Mouse (Mus musculus): ENCODE results near the gene Mapk9. TPM values are rescaled to one million over a fixed set of nuclear protein-coding genes. Genes with fewer than 3 reads are reported as not detected.

Gene Mapk9
- polyA plus RNA-seq, 1 experiment from 2014 or later: 54.4 TPM

DNA sequence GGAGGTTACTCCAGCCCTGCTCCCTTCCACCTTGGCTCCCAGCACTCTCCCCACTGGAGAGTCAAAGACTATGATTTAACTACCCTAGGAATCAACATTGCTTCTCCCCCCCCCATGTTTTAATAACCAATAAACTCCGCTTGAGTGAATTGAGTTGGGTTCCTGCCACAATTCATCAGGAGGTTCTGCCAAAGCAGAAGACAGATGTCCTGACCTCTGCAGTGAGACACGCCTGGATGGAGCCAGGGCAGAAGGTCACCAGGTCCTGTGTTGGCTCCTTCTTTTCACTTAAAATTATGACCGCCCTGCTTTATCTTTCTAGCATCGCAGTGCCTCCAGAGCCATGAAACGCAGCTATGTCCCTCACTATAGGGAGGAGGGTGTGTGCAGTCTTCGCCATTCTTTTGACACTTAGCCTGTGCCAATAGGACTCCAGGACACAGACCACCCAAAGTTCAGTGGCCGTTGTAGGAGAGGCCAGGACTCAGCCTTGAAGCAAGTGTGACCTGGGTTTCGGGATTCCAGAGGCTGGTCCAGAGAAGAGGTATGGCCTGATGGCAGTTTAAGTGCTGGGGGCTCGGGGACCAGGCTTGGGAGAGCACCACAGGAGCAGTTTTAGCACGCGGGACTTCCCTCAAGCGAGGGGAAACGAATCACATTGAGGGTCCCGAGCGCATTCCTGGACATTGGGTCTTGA, 54.6 kb downstream of the Mapk9 start:
- peaks cover 6% of the 10 kb centered on the region for H3K4me1 ChIP-seq
- 27% methylated on average over 15 of the region's 15 CpGs for WGBS
- ATAC-seq (ENCODE audit: low FRiP score): peak; percentile 46
- H3K4me2 ChIP-seq (replicated peaks): peak overlapping the region; percentile 100
- H3K4me3 ChIP-seq: peak overlapping the region; percentile 74
- H3K36me3 ChIP-seq: no peaks in the 10 kb centered on the region
- H3K27ac ChIP-seq: no peak overlapping the region
- peak overlapping the region; percentile 78; the same call in 1 of the 2 replicates for H3K9ac ChIP-seq
- H3K9me3 ChIP-seq (replicated peaks): peaks cover 8% of the 10 kb centered on the region; the same call in 1 of the 2 replicates
- H3K27me3 ChIP-seq: peaks cover 41% of the 10 kb centered on the region

DNA sequence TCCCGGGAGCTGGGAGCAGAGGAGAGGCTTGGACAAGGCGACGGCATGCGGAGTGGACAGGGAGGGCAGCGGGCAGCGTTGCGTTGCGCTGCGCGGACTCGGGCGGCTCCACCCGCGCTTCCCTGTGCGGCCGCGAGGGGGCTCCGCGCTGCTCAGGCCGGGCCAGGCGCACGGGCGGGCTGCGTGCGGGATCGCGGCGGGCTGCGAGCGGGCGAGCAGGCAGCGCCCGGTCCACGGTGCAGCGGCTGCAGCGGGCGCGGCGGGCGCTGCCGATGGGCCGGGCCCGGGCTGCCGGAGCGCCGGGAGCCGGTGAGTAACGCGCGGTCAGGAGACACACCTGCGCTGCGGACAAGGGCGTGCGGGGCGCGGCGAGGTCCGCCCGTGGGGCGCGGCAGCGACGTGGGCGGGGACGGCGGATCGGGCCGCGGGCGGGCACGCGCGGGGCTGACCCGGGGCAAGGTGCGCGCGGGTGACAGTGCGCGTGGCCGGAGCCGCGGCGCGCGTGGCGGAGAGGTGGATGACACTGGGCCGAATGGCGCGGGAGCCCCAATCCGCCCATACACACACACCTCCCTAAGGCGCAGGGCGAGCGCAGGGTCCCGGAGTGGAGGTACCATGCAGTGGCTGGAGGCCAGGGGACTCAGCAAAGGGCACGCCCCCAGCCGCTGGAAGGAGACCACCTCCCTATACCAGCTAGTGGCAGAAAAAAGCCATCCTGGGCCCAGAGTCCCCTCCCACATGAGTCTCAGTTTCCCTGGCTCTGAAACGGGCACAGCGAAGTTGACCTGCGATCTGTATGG, 55.3 kb downstream of the Mapk9 start, which contains the start of gene Rasgef1c:
Rasgef1c (plus strand) TSS at position 177 of the 800 bp plus-strand sequence.
- peak; percentile 89 for ATAC-seq (ENCODE audit: low FRiP score)
- 3% methylated on average over 92 of the region's 99 CpGs for WGBS
- H3K9ac ChIP-seq: peak within 1 kb of the TSS; percentile 78

DNA sequence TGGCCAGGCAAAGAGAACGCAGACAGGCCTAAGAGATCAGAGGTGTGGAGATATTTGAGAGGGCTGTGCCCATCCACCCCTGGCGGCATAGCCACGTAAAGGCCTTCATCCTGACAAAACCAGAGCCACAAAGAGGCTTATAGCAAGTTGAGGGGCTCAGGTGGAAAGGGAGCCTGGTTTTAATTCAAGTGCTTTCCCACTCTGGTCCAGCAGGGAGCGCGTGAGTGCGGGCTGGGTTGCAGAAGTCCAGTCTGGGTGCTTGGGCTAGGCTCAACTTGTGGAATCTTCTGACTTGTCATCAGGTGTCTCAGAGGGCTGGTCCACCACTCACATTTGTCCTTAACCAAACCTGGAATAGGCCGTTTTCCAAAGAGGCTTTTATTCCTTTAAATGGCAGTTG, 56.8 kb downstream of the Mapk9 start:
- H3K36me3 ChIP-seq: no peaks in the 10 kb centered on the region
- peaks cover 41% of the 10 kb centered on the region for H3K27me3 ChIP-seq
- H3K9ac ChIP-seq: no peak overlapping the region
- no peak overlapping the region for H3K4me3 ChIP-seq
- no peak for ATAC-seq (ENCODE audit: low FRiP score)
- no peak overlapping the region for H3K4me2 ChIP-seq (replicated peaks)
- no peak overlapping the region for H3K27ac ChIP-seq
- H3K9me3 ChIP-seq (replicated peaks): no peaks in the 10 kb centered on the region
- 15% methylated on average over 7 of the region's 7 CpGs for WGBS
- H3K4me1 ChIP-seq: peaks cover 6% of the 10 kb centered on the region

More for the DNA sequence above, 55.3 kb downstream of the Mapk9 start, which contains the start of gene Rasgef1c:
- Histone ChIP-seq H3K36me3 (no peaks in the 10 kb centered on the region), H3K4me2 (replicated peaks) (peak within 1 kb of the TSS; percentile 100), H3K4me3 (peak within 1 kb of the TSS; percentile 74), H3K9me3 (replicated peaks) (peaks cover 8% of the 10 kb centered on the region; the same call in 1 of the 2 replicates), H3K4me1 (peaks cover 6% of the 10 kb centered on the region), H3K27ac (no peak within 1 kb of the TSS), H3K27me3 (peaks cover 41% of the 10 kb centered on the region)

DNA sequence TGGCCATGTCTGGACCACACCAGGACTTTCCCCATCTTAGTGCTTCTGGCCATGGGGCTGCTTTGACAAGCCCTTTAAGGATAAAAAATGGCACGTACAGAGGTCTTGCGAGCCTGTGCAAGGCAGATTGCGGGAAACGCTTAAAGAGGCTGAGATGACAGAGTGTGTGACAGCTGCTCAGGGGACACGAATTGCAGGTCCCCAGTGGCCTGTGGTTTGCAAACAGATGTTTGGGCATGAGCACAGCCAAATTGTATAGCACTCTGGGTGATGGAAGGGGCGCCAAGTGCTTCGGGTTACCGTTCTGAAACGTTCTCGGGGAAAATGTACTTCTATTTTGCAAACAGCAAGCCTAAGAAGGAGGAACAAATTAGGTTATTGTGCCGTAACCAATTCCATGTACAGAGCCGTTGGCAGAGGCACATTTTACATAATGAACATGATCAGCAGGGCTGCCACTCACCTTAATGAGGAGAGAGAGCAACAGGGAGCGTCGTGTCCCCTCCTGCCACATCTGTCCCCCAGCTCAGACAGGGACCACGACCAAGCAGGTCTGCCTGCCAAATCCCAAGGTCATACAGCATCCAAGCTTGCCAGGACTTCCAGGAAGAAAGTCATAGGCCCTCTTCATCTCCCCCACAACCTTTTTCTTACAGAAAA, 72.1 kb downstream of the Mapk9 start:
- H3K4me1 ChIP-seq: peaks cover 10% of the 10 kb centered on the region
- WGBS: 46% methylated on average over 15 of the region's 15 CpGs
- no peak overlapping the region for H3K4me3 ChIP-seq
- no peaks in the 10 kb centered on the region for H3K27me3 ChIP-seq
- H3K9me3 ChIP-seq (replicated peaks): no peaks in the 10 kb centered on the region
- H3K27ac ChIP-seq: no peak overlapping the region; the same call in 1 of the 2 replicates
- no peak overlapping the region for H3K4me2 ChIP-seq (replicated peaks)
- no peaks in the 10 kb centered on the region for H3K36me3 ChIP-seq
- H3K9ac ChIP-seq: no peak overlapping the region
- ATAC-seq (ENCODE audit: low FRiP score): no peak; the same call in 1 of the 2 replicates

DNA sequence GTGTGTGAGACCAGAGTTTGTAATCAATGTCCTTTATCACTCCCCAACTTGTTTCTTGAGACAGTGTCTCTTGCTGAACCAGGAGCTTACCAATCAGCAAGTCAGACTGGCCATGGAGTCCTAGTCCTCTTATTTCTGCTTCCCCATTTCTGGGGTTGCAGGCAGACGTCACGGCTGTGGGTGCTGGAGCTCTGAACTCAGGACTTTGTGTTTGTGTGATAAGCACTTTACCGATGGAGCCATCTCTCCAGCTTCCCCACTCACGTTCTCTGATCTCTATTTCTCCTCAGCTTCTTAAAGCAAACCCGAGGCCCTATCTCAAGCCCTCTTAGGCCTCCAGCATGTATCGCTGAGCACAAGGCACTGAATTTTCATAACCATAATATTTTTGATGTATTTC, 72.8 kb downstream of the Mapk9 start:
- no peaks in the 10 kb centered on the region for H3K27me3 ChIP-seq
- H3K9ac ChIP-seq: no peak overlapping the region
- no peak overlapping the region for H3K27ac ChIP-seq
- H3K36me3 ChIP-seq: no peaks in the 10 kb centered on the region
- no peak overlapping the region for H3K4me2 ChIP-seq (replicated peaks)
- no peak overlapping the region for H3K4me3 ChIP-seq
- no peak for ATAC-seq (ENCODE audit: low FRiP score)
- peaks cover 10% of the 10 kb centered on the region for H3K4me1 ChIP-seq
- H3K9me3 ChIP-seq (replicated peaks): no peaks in the 10 kb centered on the region
- 86% methylated on average over 6 of the region's 6 CpGs for WGBS

DNA sequence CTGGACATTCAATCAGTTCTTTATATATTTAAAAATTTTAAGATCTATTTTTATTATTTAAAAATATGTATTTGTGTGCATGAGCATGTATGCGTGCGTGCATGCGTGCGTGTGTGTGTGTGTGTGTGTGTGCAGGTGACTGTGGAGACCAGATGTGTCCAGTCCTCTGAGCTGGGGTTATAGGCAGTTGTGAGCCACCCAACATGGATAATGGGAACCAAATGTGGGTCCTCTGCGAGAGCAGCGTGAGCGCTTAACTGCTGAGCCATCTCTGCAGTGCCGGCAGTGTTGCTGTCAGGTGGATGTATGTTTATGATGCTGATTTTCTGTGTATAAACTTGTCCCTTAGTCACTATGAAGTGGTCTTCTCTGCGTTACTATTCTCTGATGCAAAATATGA, 77.0 kb downstream of the Mapk9 start:
- ATAC-seq (ENCODE audit: low FRiP score): no peak
- H3K4me2 ChIP-seq (replicated peaks): no peak overlapping the region
- no peak overlapping the region for H3K9ac ChIP-seq
- H3K27ac ChIP-seq: no peak overlapping the region
- H3K36me3 ChIP-seq: no peaks in the 10 kb centered on the region
- no peaks in the 10 kb centered on the region for H3K9me3 ChIP-seq (replicated peaks)
- H3K4me1 ChIP-seq: peaks cover 23% of the 10 kb centered on the region
- no peaks in the 10 kb centered on the region for H3K27me3 ChIP-seq
- no peak overlapping the region for H3K4me3 ChIP-seq
- WGBS: 72% methylated on average over 9 of the region's 9 CpGs

DNA sequence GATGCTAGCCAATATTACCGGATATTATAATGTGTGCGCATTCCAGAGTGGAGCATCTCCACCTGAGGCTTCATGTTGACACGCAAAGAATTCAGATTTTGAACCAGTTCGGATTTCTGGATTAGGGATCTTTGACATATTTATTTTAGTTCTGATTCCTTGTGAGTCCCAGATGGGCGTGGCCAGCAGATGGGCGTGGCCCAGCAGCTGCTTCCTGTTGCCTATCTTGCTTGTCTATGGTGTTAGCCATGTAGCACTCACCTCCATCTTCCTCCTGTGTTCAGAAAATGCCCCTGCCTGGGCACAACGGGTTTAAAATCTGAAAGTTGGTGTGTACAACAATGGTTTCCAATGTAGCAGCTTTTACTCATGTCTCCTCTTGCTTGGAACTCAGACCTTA, 79.6 kb downstream of the Mapk9 start:
- H3K27ac ChIP-seq: peak overlapping the region; percentile 67; the same call in 1 of the 2 replicates
- no peaks in the 10 kb centered on the region for H3K36me3 ChIP-seq
- no peak for ATAC-seq (ENCODE audit: low FRiP score)
- WGBS: 77% methylated on average over 7 of the region's 7 CpGs
- no peaks in the 10 kb centered on the region for H3K9me3 ChIP-seq (replicated peaks)
- no peak overlapping the region for H3K9ac ChIP-seq
- H3K4me3 ChIP-seq: no peak overlapping the region
- peaks cover 22% of the 10 kb centered on the region for H3K4me1 ChIP-seq
- H3K27me3 ChIP-seq: no peaks in the 10 kb centered on the region
- H3K4me2 ChIP-seq (replicated peaks): no peak overlapping the region

DNA sequence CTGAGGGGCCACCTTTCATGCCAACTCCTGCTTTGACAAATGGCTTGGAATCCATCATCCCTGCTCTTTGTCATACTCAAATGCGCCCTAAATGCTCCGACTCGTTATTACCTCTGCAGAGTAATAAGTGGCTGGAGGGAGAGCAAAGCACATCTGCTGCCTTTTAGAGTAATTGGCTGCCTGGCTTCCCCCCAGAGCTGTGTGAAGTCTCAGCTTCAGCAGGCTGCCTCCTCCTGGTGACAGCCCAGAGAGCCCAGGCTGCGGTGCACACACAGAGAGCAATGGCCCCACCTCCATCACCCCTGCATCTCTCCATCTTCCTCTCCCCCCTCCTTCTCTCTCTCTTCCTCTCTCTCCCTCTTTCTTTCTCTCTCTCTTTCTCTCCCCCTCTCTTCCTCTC, 80.6 kb downstream of the Mapk9 start:
- 15% methylated on average over 4 of the region's 4 CpGs for whole genome bisulfite sequencing
- Histone ChIP-seq H3K4me3 (no peak overlapping the region), H3K4me1 (peaks cover 31% of the 10 kb centered on the region), H3K9me3 (replicated peaks) (no peaks in the 10 kb centered on the region), H3K27me3 (no peaks in the 10 kb centered on the region), H3K36me3 (no peaks in the 10 kb centered on the region), H3K4me2 (replicated peaks) (peak overlapping the region; percentile 2; the same call in 1 of the 2 replicates), H3K27ac (peak overlapping the region; percentile 67), H3K9ac (peak overlapping the region; percentile 18; the same call in 1 of the 2 replicates)
- peak; percentile 69 for ATAC-seq (ENCODE audit: low FRiP score)

DNA sequence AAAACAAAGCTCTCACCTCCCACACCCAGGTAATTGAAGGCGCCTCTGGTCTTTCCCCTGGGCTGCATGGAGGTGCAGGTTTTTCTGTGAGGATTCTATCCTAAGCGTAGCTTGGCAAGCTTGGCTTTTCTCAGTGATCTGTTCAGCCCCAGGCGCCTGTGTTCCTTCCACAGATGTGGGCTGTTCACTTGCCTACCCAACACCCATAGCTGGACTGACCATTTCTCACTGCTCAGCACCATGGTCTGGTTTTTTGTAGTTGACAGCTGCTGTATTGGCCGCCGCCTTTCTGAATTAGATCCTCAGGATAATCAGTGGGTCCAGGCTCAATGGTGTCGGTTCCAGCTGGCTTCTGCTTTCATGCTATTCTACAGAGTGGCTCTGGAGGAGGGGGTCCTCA, 81.1 kb downstream of the Mapk9 start:
- Histone ChIP-seq H3K4me1 (peaks cover 36% of the 10 kb centered on the region), H3K4me3 (no peak overlapping the region), H3K27ac (no peak overlapping the region), H3K27me3 (no peaks in the 10 kb centered on the region), H3K9ac (no peak overlapping the region), H3K9me3 (replicated peaks) (no peaks in the 10 kb centered on the region), H3K36me3 (no peaks in the 10 kb centered on the region), H3K4me2 (replicated peaks) (peak overlapping the region; percentile 2; the same call in 1 of the 2 replicates)
- ATAC-seq (ENCODE audit: low FRiP score): no peak
- WGBS: 67% methylated on average over 6 of the region's 6 CpGs

DNA sequence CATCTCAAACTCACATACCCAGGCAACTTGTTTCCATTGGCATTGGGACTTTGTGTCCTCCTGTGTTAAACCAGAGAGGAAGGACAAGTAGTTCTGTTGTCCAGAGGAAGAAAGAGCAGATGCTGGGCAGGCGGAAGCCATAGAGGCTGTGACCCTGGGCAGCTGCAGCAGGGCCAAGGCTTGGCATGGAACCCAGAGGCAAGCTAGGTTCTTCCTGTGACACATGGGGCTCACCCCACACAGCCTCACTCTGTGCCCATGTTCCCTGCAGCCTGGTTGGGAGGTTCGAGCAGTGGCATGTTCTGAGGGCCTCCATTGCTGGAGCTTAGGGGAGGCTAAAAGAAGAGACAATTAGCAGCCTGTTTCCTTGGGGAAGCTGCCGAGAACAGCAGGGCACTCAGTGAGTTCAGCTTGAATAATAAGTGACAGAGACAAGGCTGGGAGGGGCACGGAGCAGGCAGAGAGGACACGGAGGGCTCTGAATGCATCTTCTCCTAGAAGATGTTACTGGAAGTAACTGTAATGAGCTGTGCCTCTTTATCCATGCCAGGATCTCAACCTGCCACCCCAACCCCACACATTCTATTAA, 84.6 kb downstream of the Mapk9 start:
- Histone ChIP-seq H3K9ac (no peak overlapping the region), H3K27me3 (no peaks in the 10 kb centered on the region), H3K4me2 (replicated peaks) (no peak overlapping the region; the same call in 1 of the 2 replicates), H3K27ac (peak overlapping the region; percentile 77), H3K4me1 (peaks cover 45% of the 10 kb centered on the region), H3K9me3 (replicated peaks) (no peaks in the 10 kb centered on the region), H3K36me3 (no peaks in the 10 kb centered on the region), H3K4me3 (no peak overlapping the region)
- WGBS: 30% methylated on average over 5 of the region's 5 CpGs
- ATAC-seq (ENCODE audit: low FRiP score): peak; percentile 32

DNA sequence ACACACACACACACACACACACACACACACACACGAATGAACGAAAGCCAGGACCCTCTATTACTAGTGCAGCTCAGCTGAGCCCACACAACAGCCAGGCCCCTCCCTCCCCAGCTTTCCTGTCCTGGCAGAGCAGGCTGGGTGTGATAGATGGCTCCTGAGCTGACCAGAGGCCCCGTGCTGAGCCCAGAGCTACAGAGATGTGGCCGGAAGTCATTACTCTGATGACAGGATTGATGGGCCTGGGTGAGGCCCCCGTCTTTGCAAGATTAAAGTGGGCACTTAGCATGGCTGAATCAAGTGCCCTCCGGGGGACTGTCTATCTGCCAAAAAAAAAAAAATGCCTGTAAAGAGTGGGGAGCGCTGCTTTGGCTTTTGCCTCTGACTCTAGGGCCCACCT, 85.3 kb downstream of the Mapk9 start:
- no peak overlapping the region for H3K4me3 ChIP-seq
- peak overlapping the region; percentile 77 for H3K27ac ChIP-seq
- peak; percentile 82 for ATAC-seq (ENCODE audit: low FRiP score)
- H3K9ac ChIP-seq: no peak overlapping the region
- no peaks in the 10 kb centered on the region for H3K27me3 ChIP-seq
- H3K4me2 ChIP-seq (replicated peaks): no peak overlapping the region
- no peaks in the 10 kb centered on the region for H3K9me3 ChIP-seq (replicated peaks)
- H3K36me3 ChIP-seq: no peaks in the 10 kb centered on the region
- peaks cover 46% of the 10 kb centered on the region for H3K4me1 ChIP-seq
- 12% methylated on average over 7 of the region's 7 CpGs for WGBS

DNA sequence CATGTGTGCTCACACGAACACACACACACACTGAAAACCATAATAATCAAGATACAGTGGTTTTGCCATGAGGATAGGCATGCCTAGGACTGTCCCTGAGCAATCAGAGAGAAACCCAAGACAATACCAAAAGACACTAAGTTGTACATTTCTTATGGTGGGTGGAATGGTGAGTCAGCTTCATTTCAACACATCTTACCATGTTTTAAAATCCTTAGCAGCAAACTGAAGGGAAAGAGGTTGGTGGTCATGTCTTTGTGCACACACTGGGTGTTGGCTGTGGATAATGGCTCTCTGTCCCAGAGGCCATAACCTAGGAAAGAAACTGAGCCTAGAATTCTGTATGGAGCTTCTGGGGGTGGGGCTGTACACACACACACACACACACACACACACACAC, 87.3 kb downstream of the Mapk9 start:
- 72% methylated on average over 1 of the region's 1 CpGs for WGBS
- Histone ChIP-seq H3K4me1 (peaks cover 36% of the 10 kb centered on the region), H3K9me3 (replicated peaks) (no peaks in the 10 kb centered on the region), H3K9ac (no peak overlapping the region), H3K36me3 (no peaks in the 10 kb centered on the region), H3K4me3 (no peak overlapping the region), H3K27me3 (no peaks in the 10 kb centered on the region), H3K4me2 (replicated peaks) (no peak overlapping the region), H3K27ac (peak overlapping the region; percentile 30; the same call in 1 of the 2 replicates)
- no peak for ATAC-seq (ENCODE audit: low FRiP score)

All from hindbrain, embryonic 12.5 days (tissue).